ENCODE assay signal across 12 mouse cellular contexts in the genomic region with DNA sequence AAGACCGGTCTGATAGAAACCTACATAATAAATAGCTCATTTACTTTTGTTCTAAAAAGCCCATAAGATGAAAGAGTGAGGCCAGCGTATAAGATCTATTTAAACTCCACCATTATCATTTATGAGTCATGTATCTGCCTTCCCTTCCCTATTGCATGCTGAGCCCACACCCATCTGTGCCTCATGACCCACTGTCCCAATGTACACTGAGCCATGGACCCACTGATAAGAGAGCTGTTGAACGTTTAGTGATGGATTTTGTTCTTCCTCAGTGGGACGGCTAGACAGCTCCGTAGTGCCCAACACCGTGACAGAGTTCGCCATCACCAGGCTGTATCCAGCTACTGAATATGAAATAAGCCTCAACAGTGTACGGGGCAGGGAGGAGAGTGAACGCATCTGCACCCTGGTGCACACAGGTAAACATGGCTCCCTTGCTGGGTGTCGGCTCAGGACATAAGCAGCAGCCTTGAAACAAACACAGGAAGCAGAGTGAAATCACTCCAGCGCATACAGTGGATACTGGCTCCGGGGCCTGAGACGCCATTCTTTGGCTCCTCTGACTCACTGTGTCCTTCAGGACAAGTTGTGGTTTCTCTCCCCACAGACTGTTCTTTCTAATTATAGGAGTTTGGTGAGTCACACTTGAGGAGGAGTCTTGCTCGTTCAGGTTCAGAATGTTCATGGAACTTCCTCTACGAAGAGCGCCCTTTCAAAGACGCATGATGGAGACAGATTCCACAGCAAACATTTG.
A peak's percentile ranks its signal among the peaks of the same experiment; 100 is the strongest.
DNase-seq lines count a peak whose midpoint lies in the region; ATAC-seq and TF ChIP-seq lines count a peak whose summit lies in the region.
"Had no signal": no experiment of that assay in that cellular context is flagged by ENCODE, and none has a peak within 500 bp of the region (broad histone marks: within the 10 kb centered on the region; RNA-seq: fewer than 3 reads in every experiment).

No protein-coding gene starts in this region.

- no peaks in the 10 kb centered on the region for H3K9me3 ChIP-seq in lung, embryonic 14.5 days (ENCODE audit: low read depth, low read length)
- no peaks in the 10 kb centered on the region for H3K9me3 ChIP-seq in heart, embryonic 15.5 days (replicated peaks)
- H3K9me3 ChIP-seq in kidney, embryonic 14.5 days (ENCODE audit: control insufficient read depth, low read length), result no peaks in the 10 kb centered on the region
- H3K9me3 ChIP-seq in midbrain, embryonic 14.5 days (ENCODE audit: control insufficient read depth, low read length), result no peaks in the 10 kb centered on the region
- H3K9me3 ChIP-seq: forebrain, embryonic 15.5 days had no signal

- TF ChIP-seq POLR2A in lung, adult 2 months (IDR thresholded peaks at IDR 0.05; ENCODE audit: borderline replicate concordance, extremely low read depth, low read depth, low read length), result no peak

- no peak overlapping the region for H3K4me3 ChIP-seq in lung, embryonic 14.5 days (ENCODE audit: low read depth, low read length)
- no peak overlapping the region for H3K4me3 ChIP-seq in lung, adult 2 months (replicated peaks; ENCODE audit: extremely low read depth, low read depth, low read length)
- H3K4me3 ChIP-seq in heart, embryonic 15.5 days, result no peak overlapping the region
- H3K4me3 ChIP-seq in kidney, embryonic 14.5 days (ENCODE audit: low read length), result no peak overlapping the region
- H3K4me3 ChIP-seq in midbrain, embryonic 14.5 days (replicated peaks; ENCODE audit: low read depth, low read length), result no peak overlapping the region
- H3K4me3 ChIP-seq: forebrain, embryonic 15.5 days had no signal

- no peak overlapping the region for H3K4me2 ChIP-seq in lung, embryonic 14.5 days
- H3K4me2 ChIP-seq in heart, embryonic 15.5 days, result no peak overlapping the region
- H3K4me2 ChIP-seq in kidney, embryonic 14.5 days (replicated peaks; ENCODE audit: low read depth, low read length), result no peak overlapping the region
- H3K4me2 ChIP-seq in midbrain, embryonic 14.5 days (ENCODE audit: low read length), result no peak overlapping the region
- H3K4me2 ChIP-seq: forebrain, embryonic 15.5 days had no signal

- ATAC-seq in lung, embryonic 14.5 days (ENCODE audit: insufficient read depth), result no peak
- peak; percentile 14; the same call in 1 of the 2 replicates for ATAC-seq in heart, embryonic 15.5 days (replicated peaks; ENCODE audit: insufficient number of reproducible peaks, insufficient read depth, low FRiP score, low read depth)
- peak; percentile 22; the same call in 1 of the 2 replicates for ATAC-seq in monocyte, adult 5-6 weeks (replicated peaks; ENCODE audit: insufficient number of reproducible peaks, low FRiP score, low TSS enrichment, poor library complexity, severe bottlenecking)
- no peak for ATAC-seq in kidney, embryonic 14.5 days (ENCODE audit: low FRiP score, low TSS enrichment)
- ATAC-seq in midbrain, embryonic 14.5 days (ENCODE audit: low FRiP score, low TSS enrichment), result no peak
- ATAC-seq: forebrain, embryonic 15.5 days; inflammation-experienced regulatory T-cells, adult 6 months had no signal

- no peak overlapping the region for H3K27ac ChIP-seq in lung, embryonic 14.5 days (ENCODE audit: low read depth)
- H3K27ac ChIP-seq in heart, embryonic 15.5 days, result no peak overlapping the region
- H3K27ac ChIP-seq in kidney, embryonic 14.5 days (ENCODE audit: low read depth, low read length), result no peak overlapping the region
- no peak overlapping the region for H3K27ac ChIP-seq in midbrain, embryonic 14.5 days (replicated peaks; ENCODE audit: low read depth, low read length)
- H3K27ac ChIP-seq: forebrain, embryonic 15.5 days had no signal

- DNase-seq in lung, embryonic 14.5 days, result peak; percentile 10
- no peak for DNase-seq in lung, adult 2 months
- DNase-seq in adrenal gland, adult 2 months, result peak; percentile 69
- no peak for DNase-seq in midbrain, embryonic 14.5 days
- DNase-seq in spleen, postnatal 10 days (ENCODE audit: low spot score in 2 of 2), result no peak
- DNase-seq: cerebellum, adult 8-10 months; liver had no signal

- no peaks in the 10 kb centered on the region for H3K36me3 ChIP-seq in lung, embryonic 14.5 days (ENCODE audit: insufficient read depth)
- no peaks in the 10 kb centered on the region for H3K36me3 ChIP-seq in heart, embryonic 15.5 days
- H3K36me3 ChIP-seq in kidney, embryonic 14.5 days (ENCODE audit: control insufficient read depth, insufficient read depth, low read length), result no peaks in the 10 kb centered on the region
- no peaks in the 10 kb centered on the region for H3K36me3 ChIP-seq in midbrain, embryonic 14.5 days (ENCODE audit: control insufficient read depth, insufficient read depth, low read length)
- H3K36me3 ChIP-seq: forebrain, embryonic 15.5 days had no signal

- no peak for TF ChIP-seq CTCF in lung, embryonic 14.5 days (IDR thresholded peaks at IDR 0.05; ENCODE audit: low read depth)
- TF ChIP-seq CTCF in lung, adult 2 months (IDR thresholded peaks at IDR 0.05; ENCODE audit: insufficient read depth, low read length), result no peak

- H3K9ac ChIP-seq in lung, embryonic 14.5 days, result no peak overlapping the region
- no peak overlapping the region for H3K9ac ChIP-seq in heart, embryonic 15.5 days
- no peak overlapping the region for H3K9ac ChIP-seq in kidney, embryonic 14.5 days (ENCODE audit: low read depth, low read length)
- H3K9ac ChIP-seq in midbrain, embryonic 14.5 days (replicated peaks; ENCODE audit: low read length), result no peak overlapping the region
- H3K9ac ChIP-seq: forebrain, embryonic 15.5 days had no signal

- no peaks in the 10 kb centered on the region for H3K27me3 ChIP-seq in lung, embryonic 14.5 days (ENCODE audit: insufficient read depth, low read length)
- H3K27me3 ChIP-seq in heart, embryonic 15.5 days, result no peaks in the 10 kb centered on the region
- no peaks in the 10 kb centered on the region for H3K27me3 ChIP-seq in kidney, embryonic 14.5 days (ENCODE audit: control insufficient read depth, insufficient read depth, low read length)
- H3K27me3 ChIP-seq in midbrain, embryonic 14.5 days (ENCODE audit: control insufficient read depth, insufficient read depth, low read length), result no peaks in the 10 kb centered on the region
- H3K27me3 ChIP-seq: forebrain, embryonic 15.5 days had no signal

- H3K4me1 ChIP-seq in lung, embryonic 14.5 days (ENCODE audit: insufficient read depth), result no peaks in the 10 kb centered on the region
- no peaks in the 10 kb centered on the region for H3K4me1 ChIP-seq in lung, adult 2 months (ENCODE audit: control insufficient read depth, insufficient read depth, low read length)
- H3K4me1 ChIP-seq in heart, embryonic 15.5 days (replicated peaks), result 0 out of 2 replicates have a peak, but pooled peaks cover 3% of the 10 kb centered on the region
- H3K4me1 ChIP-seq in kidney, embryonic 14.5 days (ENCODE audit: control insufficient read depth, insufficient read depth, low read length), result no peaks in the 10 kb centered on the region
- no peaks in the 10 kb centered on the region for H3K4me1 ChIP-seq in midbrain, embryonic 14.5 days (ENCODE audit: control insufficient read depth, insufficient read depth, low read length)
- H3K4me1 ChIP-seq: forebrain, embryonic 15.5 days had no signal

- WGBS in lung, embryonic 14.5 days, result 79% methylated on average over 17 of the region's 17 CpGs
- 49% methylated on average over 17 of the region's 17 CpGs for WGBS in lung, adult 2 months
- 74% methylated on average over 17 of the region's 17 CpGs for WGBS in heart, embryonic 15.5 days
- 90% methylated on average over 17 of the region's 17 CpGs for WGBS in kidney, embryonic 14.5 days
- 95% methylated on average over 17 of the region's 17 CpGs for WGBS in midbrain, embryonic 14.5 days

Comparison
In these comparisons a context has a peak if more than half of its experiments do, and no peak if none do; other contexts are left out.
1. DNase-seq: peak in lung, embryonic 14.5 days (single experiment) and adrenal gland, adult 2 months (single experiment); none in lung, adult 2 months (single experiment), midbrain, embryonic 14.5 days (single experiment) and spleen, postnatal 10 days (0 of 2).
2. ATAC-seq: peak in heart, embryonic 15.5 days (single experiment) and monocyte, adult 5-6 weeks (single experiment); none in lung, embryonic 14.5 days (single experiment), kidney, embryonic 14.5 days (single experiment) and midbrain, embryonic 14.5 days (single experiment).